Mouse (Mus musculus): ENCODE measurements around the gene BC049762.

DNA sequence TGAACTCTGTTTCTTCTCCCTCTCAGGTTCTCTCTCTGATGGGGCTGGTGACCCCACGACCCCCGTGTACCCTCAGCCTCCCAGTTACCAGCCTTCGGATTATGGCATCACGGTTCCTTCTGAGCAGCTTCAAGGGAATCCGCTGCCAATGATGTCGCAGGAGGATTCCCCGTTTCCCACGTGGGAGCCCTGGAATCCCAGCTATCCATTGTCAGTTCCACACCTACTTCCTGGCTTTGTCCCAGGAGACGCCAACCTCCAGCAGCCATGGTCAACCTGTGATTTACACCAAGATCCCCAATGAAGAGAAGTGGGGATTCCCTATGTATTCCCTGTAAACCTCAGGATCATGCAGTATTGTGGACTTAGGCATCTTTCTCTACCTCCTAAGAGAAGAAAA, 28.2 kb downstream of the BC049762 start:
- TF ChIP-seq CTCF (IDR thresholded peaks at IDR 0.05; ENCODE audit: extremely low read depth, insufficient read length, insufficient replicate concordance, low read depth, low read length), result no peak
- no peak for TF ChIP-seq POLR2A (IDR thresholded peaks at IDR 0.05; ENCODE audit: low read depth, low read length)

Data from small intestine, adult 2 months (tissue).